Mouse (Mus musculus): ENCODE measurements around the gene Galnt10.

DNA sequence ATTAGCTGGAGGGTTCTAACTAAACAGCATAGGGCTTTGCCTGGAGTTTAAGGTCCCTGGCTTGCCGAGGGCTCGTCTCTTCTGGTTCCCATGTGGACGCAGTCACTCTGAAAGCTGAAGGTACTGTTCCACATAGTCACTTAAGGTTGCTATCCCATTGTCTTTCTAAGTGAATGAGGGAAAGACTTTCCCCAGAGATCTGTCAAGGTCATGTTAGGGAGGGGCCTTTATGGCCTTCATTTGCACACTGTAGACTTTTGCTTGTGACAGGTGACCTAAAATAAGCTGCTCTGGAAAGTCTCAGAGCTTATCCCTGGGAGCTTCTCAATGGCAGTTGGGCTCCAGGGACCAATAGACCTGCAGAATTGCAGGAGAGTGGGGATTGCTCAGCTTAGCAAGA, 168.4 kb downstream of the Galnt10 start:
- no peak for TF ChIP-seq POLR2A (IDR thresholded peaks at IDR 0.05; ENCODE audit: insufficient read depth, low read length)
- TF ChIP-seq CTCF (IDR thresholded peaks at IDR 0.05; ENCODE audit: low read depth, low read length), result no peak
- no peak for TF ChIP-seq EP300 (IDR thresholded peaks at IDR 0.05; ENCODE audit: insufficient read depth, low read depth, low read length)

Data from ES-Bruce4 (cell line).